Mouse (Mus musculus): ENCODE results near the gene Ctdnep1. TPM values are rescaled to one million over a fixed set of nuclear protein-coding genes. Genes with fewer than 3 reads are reported as not detected.

Ctdnep1 gene
- polyA plus RNA-seq, 1 experiment: 133 TPM

DNA sequence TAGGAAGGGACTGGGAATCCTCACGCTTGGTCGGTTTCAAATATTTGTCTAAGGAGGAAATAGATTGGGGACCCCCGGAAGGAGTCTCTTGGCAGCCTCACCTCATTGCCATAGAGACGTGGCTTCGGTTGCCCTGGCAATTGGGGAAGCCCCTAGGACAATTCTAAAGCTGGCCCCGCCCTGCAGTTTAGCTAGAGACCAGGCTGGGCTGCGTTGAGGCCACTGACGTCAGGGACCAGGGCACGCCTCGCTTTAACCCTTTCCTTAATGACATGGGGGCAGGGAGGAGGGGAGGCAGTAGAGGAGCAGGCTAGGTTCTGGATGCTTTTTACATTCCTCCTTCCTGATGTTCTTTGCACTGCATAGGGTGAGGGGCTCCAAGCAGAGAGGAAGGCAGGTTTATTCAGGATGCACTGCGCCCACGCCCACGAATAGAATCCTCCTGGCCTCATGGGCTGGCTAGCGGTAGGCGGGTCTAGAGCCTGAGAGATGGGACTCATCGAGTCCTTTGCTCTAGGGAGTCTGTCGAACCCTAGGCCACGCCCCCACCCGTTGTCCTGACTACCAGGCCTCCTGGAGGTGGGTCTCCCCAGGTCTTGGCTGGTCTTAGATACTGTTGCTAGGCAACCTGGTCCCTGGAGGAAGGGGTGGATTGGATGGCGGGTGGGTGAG is 48.3 kb downstream of the Ctdnep1 start:
- 21% methylated on average over 20 of the region's 20 CpGs for WGBS
- peak overlapping the region; percentile 10; the same call in 1 of the 2 replicates for H3K27ac ChIP-seq (ENCODE audit: control insufficient read depth, insufficient read depth, low read length)
- H3K4me3 ChIP-seq (ENCODE audit: control insufficient read depth, insufficient read depth, low read length): peak overlapping the region; percentile 0; the same call in 1 of the 2 replicates
- H3K4me1 ChIP-seq (replicated peaks; ENCODE audit: control insufficient read depth, insufficient read depth, low read length): peaks cover 39% of the 10 kb centered on the region
- TF ChIP-seq CTCF (IDR thresholded peaks at IDR 0.05; ENCODE audit: borderline replicate concordance, control insufficient read depth, extremely low read depth, insufficient read depth, low read length, poor library complexity): no peak
- no peak for TF ChIP-seq POLR2A (IDR thresholded peaks at IDR 0.05; ENCODE audit: control insufficient read depth, extremely low read depth, insufficient read depth, low read length, poor library complexity)
- peak; percentile 71 for DNase-seq
- peaks cover 24% of the 10 kb centered on the region for H3K36me3 ChIP-seq (ENCODE audit: control insufficient read depth, insufficient read depth, low read length)
- H3K27me3 ChIP-seq (ENCODE audit: control insufficient read depth, insufficient read depth, low read length): no peaks in the 10 kb centered on the region

DNA sequence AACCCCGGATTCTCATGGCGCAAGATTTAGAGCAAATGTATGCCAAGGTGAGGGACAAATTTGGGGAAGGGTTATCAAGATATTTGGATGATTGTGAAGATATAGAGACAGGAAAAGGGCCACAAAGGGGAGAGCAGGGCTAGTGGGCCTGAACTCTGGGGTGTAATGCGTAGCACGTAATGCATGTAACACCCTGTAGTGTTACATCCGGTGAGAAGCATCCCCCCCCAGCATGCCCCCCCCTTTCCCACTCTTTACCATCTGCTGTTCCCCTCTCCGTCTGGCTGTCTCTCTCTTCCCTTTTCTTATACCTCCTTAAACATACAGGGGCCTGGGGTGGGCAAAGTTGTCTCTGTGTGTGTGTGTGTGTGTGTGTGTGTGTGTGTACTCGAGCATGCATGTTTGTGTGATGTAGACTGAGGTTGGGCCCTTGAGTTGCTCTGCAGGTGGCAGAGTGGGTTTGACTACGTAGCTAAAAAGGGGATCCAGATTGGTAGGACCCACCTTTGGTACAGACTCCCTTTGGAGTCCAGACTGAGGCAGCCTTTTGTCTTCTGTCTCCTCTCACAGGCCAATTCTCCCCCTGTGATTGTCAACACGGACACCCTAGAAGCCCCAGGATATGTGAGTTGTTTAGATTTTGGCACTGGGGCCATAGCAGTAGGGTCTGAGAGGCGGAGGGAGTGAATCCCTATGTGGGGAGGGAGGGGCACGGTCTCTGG is 49.0 kb downstream of the Ctdnep1 start:
- Histone ChIP-seq H3K4me3 (ENCODE audit: control insufficient read depth, insufficient read depth, low read length) (0 out of 2 replicates have a peak overlapping the region, but pooled peaks have one; percentile 0), H3K27me3 (ENCODE audit: control insufficient read depth, insufficient read depth, low read length) (no peaks in the 10 kb centered on the region), H3K36me3 (ENCODE audit: control insufficient read depth, insufficient read depth, low read length) (peaks cover 24% of the 10 kb centered on the region), H3K27ac (ENCODE audit: control insufficient read depth, insufficient read depth, low read length) (peak overlapping the region; percentile 10; the same call in 1 of the 2 replicates), H3K4me1 (replicated peaks; ENCODE audit: control insufficient read depth, insufficient read depth, low read length) (peaks cover 36% of the 10 kb centered on the region)
- DNase-seq: no peak
- WGBS: 56% methylated on average over 11 of the region's 11 CpGs
- TF ChIP-seq CTCF (IDR thresholded peaks at IDR 0.05; ENCODE audit: borderline replicate concordance, control insufficient read depth, extremely low read depth, insufficient read depth, low read length, poor library complexity) (no peak), POLR2A (IDR thresholded peaks at IDR 0.05; ENCODE audit: control insufficient read depth, extremely low read depth, insufficient read depth, low read length, poor library complexity) (no peak)

DNA sequence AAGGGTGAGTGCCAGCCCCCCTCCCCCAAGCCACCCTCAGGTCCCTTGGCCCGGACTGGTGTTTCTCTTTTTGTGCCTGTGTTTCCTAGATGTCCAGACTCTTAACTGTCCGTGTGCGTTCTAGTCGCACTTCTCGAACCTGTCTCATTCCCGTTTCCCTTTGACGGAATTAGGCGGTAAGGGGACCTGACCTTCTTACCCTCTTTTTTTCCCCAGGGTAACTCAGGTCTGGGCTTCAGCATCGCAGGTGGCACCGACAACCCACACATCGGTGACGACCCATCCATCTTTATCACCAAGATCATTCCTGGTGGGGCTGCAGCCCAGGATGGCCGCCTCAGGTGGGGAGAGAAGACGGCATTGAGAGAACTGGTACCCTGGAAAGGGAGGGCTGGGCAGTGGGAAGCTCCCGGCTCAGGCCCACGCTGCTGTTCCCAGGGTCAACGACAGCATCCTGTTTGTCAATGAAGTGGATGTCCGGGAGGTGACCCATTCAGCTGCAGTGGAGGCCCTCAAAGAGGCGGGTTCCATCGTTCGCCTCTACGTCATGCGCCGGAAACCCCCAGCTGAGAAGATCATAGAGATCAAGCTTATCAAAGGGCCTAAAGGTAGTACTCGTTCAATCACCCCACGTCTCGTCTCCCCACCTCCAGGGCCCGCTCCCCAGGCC is 49.8 kb downstream of the Ctdnep1 start:
- TF ChIP-seq POLR2A (IDR thresholded peaks at IDR 0.05; ENCODE audit: control insufficient read depth, extremely low read depth, insufficient read depth, low read length, poor library complexity) (no peak), CTCF (IDR thresholded peaks at IDR 0.05; ENCODE audit: borderline replicate concordance, control insufficient read depth, extremely low read depth, insufficient read depth, low read length, poor library complexity) (no peak)
- Histone ChIP-seq H3K27ac (ENCODE audit: control insufficient read depth, insufficient read depth, low read length) (no peak overlapping the region), H3K4me3 (ENCODE audit: control insufficient read depth, insufficient read depth, low read length) (no peak overlapping the region), H3K4me1 (replicated peaks; ENCODE audit: control insufficient read depth, insufficient read depth, low read length) (peaks cover 36% of the 10 kb centered on the region), H3K36me3 (ENCODE audit: control insufficient read depth, insufficient read depth, low read length) (peaks cover 24% of the 10 kb centered on the region), H3K27me3 (ENCODE audit: control insufficient read depth, insufficient read depth, low read length) (no peaks in the 10 kb centered on the region)
- no peak for DNase-seq
- WGBS: 97% methylated on average over 28 of the region's 28 CpGs

DNA sequence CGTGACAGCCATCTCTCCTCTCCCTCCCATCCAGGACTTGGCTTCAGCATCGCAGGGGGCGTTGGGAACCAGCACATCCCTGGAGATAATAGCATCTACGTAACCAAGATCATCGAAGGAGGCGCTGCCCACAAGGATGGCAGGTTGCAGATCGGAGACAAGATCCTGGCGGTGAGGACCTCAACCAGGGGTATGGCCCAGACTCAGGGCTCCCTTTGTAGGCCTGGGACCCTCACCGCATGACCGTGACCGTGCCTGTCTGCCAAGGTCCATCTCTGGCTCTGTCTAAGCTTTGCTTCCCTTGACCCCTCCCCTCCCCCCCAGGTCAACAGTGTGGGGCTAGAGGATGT is 50.3 kb downstream of the Ctdnep1 start:
- H3K36me3 ChIP-seq (ENCODE audit: control insufficient read depth, insufficient read depth, low read length): peaks cover 24% of the 10 kb centered on the region
- peaks cover 36% of the 10 kb centered on the region for H3K4me1 ChIP-seq (replicated peaks; ENCODE audit: control insufficient read depth, insufficient read depth, low read length)
- no peak overlapping the region for H3K4me3 ChIP-seq (ENCODE audit: control insufficient read depth, insufficient read depth, low read length)
- no peak overlapping the region for H3K27ac ChIP-seq (ENCODE audit: control insufficient read depth, insufficient read depth, low read length)
- 98% methylated on average over 11 of the region's 11 CpGs for WGBS
- TF ChIP-seq POLR2A (IDR thresholded peaks at IDR 0.05; ENCODE audit: control insufficient read depth, extremely low read depth, insufficient read depth, low read length, poor library complexity) (no peak), CTCF (IDR thresholded peaks at IDR 0.05; ENCODE audit: borderline replicate concordance, control insufficient read depth, extremely low read depth, insufficient read depth, low read length, poor library complexity) (no peak)
- H3K27me3 ChIP-seq (ENCODE audit: control insufficient read depth, insufficient read depth, low read length): no peaks in the 10 kb centered on the region
- no peak for DNase-seq

DNA sequence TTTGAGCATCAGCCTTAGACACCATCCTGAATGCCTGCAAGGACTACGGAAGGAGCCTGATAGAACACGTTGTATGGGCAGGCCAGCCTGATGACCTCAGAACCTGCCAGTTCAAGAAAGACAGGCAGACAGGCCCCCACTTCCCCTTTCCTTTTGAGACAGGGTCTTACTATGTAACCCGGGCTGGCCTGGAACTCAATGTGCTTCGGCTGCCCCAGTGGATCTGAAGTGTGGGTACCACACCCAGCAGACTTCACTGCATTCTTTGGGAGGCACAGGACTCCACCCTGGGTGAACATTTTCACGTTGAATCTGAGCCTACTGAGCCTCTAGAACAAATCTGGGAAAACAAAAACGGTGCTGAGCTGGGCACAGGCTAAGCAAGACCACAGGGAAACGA is 57.2 kb downstream of the Ctdnep1 start:
- Histone ChIP-seq H3K4me3 (ENCODE audit: control insufficient read depth, insufficient read depth, low read length) (no peak overlapping the region), H3K4me1 (replicated peaks; ENCODE audit: control insufficient read depth, insufficient read depth, low read length) (no peaks in the 10 kb centered on the region), H3K27ac (ENCODE audit: control insufficient read depth, insufficient read depth, low read length) (no peak overlapping the region), H3K36me3 (ENCODE audit: control insufficient read depth, insufficient read depth, low read length) (peaks cover 12% of the 10 kb centered on the region), H3K27me3 (ENCODE audit: control insufficient read depth, insufficient read depth, low read length) (no peaks in the 10 kb centered on the region)
- WGBS: 75% methylated on average over 7 of the region's 7 CpGs
- TF ChIP-seq CTCF (IDR thresholded peaks at IDR 0.05; ENCODE audit: borderline replicate concordance, control insufficient read depth, extremely low read depth, insufficient read depth, low read length, poor library complexity) (no peak), POLR2A (IDR thresholded peaks at IDR 0.05; ENCODE audit: control insufficient read depth, extremely low read depth, insufficient read depth, low read length, poor library complexity) (no peak)
- no peak for DNase-seq

DNA sequence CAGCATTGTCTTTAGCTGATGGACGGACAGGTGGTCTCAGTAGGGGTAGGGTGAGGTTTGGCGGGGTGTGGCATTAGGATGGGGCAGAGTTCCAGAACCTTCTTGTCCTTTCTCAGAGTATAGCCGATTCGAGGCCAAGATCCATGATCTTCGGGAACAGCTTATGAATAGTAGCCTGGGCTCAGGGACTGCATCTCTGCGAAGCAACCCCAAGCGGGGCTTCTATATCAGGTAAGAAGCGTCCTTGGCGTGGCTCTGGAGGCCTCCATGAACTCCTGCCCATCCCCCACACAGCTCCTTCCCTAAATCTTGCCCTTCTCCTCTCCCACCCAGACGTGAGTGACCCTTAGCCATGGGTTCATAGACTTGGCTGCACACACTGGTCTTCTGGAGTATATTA is 58.7 kb downstream of the Ctdnep1 start:
- Histone ChIP-seq H3K4me1 (replicated peaks; ENCODE audit: control insufficient read depth, insufficient read depth, low read length) (no peaks in the 10 kb centered on the region), H3K27ac (ENCODE audit: control insufficient read depth, insufficient read depth, low read length) (no peak overlapping the region), H3K27me3 (ENCODE audit: control insufficient read depth, insufficient read depth, low read length) (no peaks in the 10 kb centered on the region), H3K4me3 (ENCODE audit: control insufficient read depth, insufficient read depth, low read length) (no peak overlapping the region), H3K36me3 (ENCODE audit: control insufficient read depth, insufficient read depth, low read length) (peaks cover 16% of the 10 kb centered on the region)
- DNase-seq: no peak
- 96% methylated on average over 10 of the region's 10 CpGs for WGBS
- TF ChIP-seq CTCF (IDR thresholded peaks at IDR 0.05; ENCODE audit: borderline replicate concordance, control insufficient read depth, extremely low read depth, insufficient read depth, low read length, poor library complexity): no peak
